Mouse (Mus musculus) limb, embryonic 10.5 days (tissue): ENCODE measurements around the gene Yipf7. TPM values are rescaled to one million over a fixed set of nuclear protein-coding genes. Genes with fewer than 3 reads are reported as not detected.

Source experiments
- DNase-seq: peaks from one replicate; pipeline ENCODE4 v3.0.0-alpha.2; 2017; ENCODE audit warnings: low spot score
- H3K27ac ChIP-seq: fragments of 300-500 bp; sonication (generic); 2 replicates; pipeline ENCODE4 v1.5.1; 2016; ENCODE audit warnings: mild to moderate bottlenecking
- H3K27me3 ChIP-seq: fragments of 300-500 bp; sonication (generic); 2 replicates; pipeline ENCODE4 v1.6.1; 2016; ENCODE audit warnings: low read depth, mild to moderate bottlenecking; ENCODE audit not compliant: poor library complexity, severe bottlenecking
- H3K36me3 ChIP-seq: fragments of 300-500 bp; sonication (generic); 2 replicates; pipeline ENCODE4 v1.6.1; 2016; ENCODE audit warnings: mild to moderate bottlenecking, moderate library complexity
- H3K4me1 ChIP-seq: fragments of 300-500 bp; sonication (generic); 2 replicates; pipeline ENCODE4 v1.6.1; 2016
- H3K4me3 ChIP-seq: fragments of 300-500 bp; sonication (generic); 2 replicates; pipeline ENCODE4 v1.5.1; 2016; ENCODE audit warnings: mild to moderate bottlenecking, moderate library complexity
- H3K9me3 ChIP-seq: fragments of 300-500 bp; sonication (generic); replicated peaks from 2 replicates; pipeline ENCODE4 v1.6.1; 2016; ENCODE audit warnings: mild to moderate bottlenecking
- WGBS: fragments of 180-500 bp; shearing (Covaris S2); methylation state at CpG from one replicate; pipeline ENCODE4 v1.1.7; 2016; 5-methylcytosine and 5-hydroxymethylcytosine counted together
- polyA plus RNA-seq: library from polyadenylated mRNA; unstranded; fragments of >200 nt; fragmentation: Nextera tagmentation; extraction: Ambion mirVana; gene quantifications from 2 replicates; pipeline ENCODE4 v1.2.1, GENCODE M21; 2016

Gene Yipf7
- not detected in 2 replicates for polyA plus RNA-seq

DNA sequence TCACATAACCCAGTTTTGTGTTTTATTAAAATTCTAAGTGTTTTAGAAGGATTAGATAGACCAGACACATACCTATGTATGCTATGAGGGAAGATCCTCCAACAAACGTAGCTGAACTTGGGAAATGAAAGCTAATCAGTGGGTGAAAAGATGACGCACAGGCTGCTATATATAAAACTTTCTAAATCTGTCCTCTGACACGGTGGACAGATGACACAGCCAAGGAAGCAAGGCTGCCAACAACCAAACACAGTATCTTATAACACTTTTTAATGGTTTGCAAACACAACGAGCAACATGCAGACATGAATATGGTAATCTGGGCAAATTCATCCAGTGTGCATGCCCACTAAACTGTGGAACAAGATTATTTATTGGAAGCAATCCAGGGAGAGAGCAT is at the start of gene Yipf7:
TSS of gene Yipf7 (minus strand) at position 160 of the 400 bp plus-strand sequence.
- Histone ChIP-seq H3K4me1 (no peaks in the 10 kb centered on the region), H3K27ac (no peak within 1 kb of the TSS), H3K4me3 (no peak within 1 kb of the TSS), H3K9me3 (no peaks in the 10 kb centered on the region), H3K27me3 (no peaks in the 10 kb centered on the region), H3K36me3 (no peaks in the 10 kb centered on the region)
- DNase-seq: no peak
- WGBS: 89% methylated on average over 4 of the region's 4 CpGs

GRCm38 (mm10) chr5:69591640-69592461 is 49.4 kb upstream of the Yipf7 start, which contains the start of gene Gnpda2:
Gene Gnpda2 (minus strand): TSS chr5:69592340.
- WGBS: 4% methylated on average over 42 of the region's 42 CpGs
- H3K4me3 ChIP-seq: peak within 1 kb of the TSS; percentile 78
- H3K27ac ChIP-seq: peak within 1 kb of the TSS; percentile 94

DNA sequence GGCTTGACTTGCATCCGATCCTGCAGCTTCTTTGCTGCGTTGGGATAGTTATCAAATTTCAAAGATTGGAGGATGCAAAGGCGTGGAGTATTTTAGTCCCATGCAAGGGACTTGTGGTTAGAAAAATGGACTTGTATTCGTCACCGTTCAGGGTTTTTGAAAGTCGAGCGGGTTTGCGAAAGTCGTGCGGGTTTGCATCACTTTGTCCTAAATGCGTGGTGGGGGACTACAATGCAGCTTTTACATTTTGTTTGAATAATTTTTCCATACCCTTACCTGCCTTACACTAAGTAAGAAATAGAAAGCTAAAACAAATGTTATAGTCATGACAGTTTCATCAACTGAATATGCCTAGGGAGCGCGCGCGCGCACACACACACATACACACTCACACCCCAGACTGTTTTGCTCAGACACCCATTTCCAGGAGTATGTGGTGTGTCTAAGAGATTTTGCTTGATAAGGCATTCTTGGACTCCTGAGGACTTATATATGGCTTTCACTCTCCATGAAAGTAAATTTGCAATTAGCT is 15.0 kb upstream of the Yipf7 start:
- WGBS: 14% methylated on average over 16 of the region's 16 CpGs
- H3K27ac ChIP-seq: peak overlapping the region; percentile 97
- H3K4me1 ChIP-seq: peaks cover 5% of the 10 kb centered on the region; the same call in 1 of the 2 replicates
- peak overlapping the region; percentile 91 for H3K4me3 ChIP-seq
- no peaks in the 10 kb centered on the region for H3K9me3 ChIP-seq
- no peaks in the 10 kb centered on the region for H3K27me3 ChIP-seq
- DNase-seq: peak; percentile 47
- peaks cover 35% of the 10 kb centered on the region for H3K36me3 ChIP-seq

More at GRCm38 (mm10) chr5:69591640-69592461, 49.4 kb upstream of the Yipf7 start, which contains the start of gene Gnpda2:
- Histone ChIP-seq H3K36me3 (peaks cover 10% of the 10 kb centered on the region; the same call in 1 of the 2 replicates), H3K27me3 (no peaks in the 10 kb centered on the region), H3K9me3 (no peaks in the 10 kb centered on the region), H3K4me1 (peaks cover 5% of the 10 kb centered on the region; the same call in 1 of the 2 replicates)
- peak; percentile 92 for DNase-seq

- no peaks in the 10 kb centered on the region for H3K9me3 ChIP-seq
- 1% methylated on average over 72 of the region's 72 CpGs for WGBS
- peak; percentile 96 for DNase-seq
- H3K36me3 ChIP-seq: peaks cover 31% of the 10 kb centered on the region
- H3K27ac ChIP-seq: peak within 1 kb of the TSS; percentile 97
- H3K4me3 ChIP-seq: peak within 1 kb of the TSS; percentile 91
- peaks cover 5% of the 10 kb centered on the region; the same call in 1 of the 2 replicates for H3K4me1 ChIP-seq
- H3K27me3 ChIP-seq: no peaks in the 10 kb centered on the region
Measured at GRCm38 (mm10) chr5:69556628-69557403, 14.4 kb upstream of the Yipf7 start, which contains the start of gene Guf1. Gene Guf1 (plus strand): TSS chr5:69556923.

DNA sequence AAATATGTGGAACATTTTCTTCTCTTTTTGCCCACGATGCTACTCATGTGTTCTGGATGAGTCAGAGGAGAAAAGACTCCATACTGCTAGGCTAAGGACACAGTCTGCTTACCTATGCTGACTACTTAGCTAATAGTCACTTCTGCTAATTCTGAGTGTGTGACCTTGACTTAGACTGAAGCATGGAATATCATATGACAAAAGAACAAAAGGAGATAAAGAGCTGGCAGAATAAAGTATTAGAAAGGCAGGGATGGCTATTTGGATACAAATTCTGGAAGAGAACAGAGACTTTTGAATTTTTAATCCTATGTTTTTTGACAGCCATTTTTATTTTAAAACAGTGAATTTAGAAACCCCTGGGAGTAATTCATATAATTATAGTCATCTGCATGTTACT is 768 bp downstream of the Yipf7 start:
- no peak overlapping the region for H3K4me3 ChIP-seq
- no peak overlapping the region for H3K27ac ChIP-seq
- H3K27me3 ChIP-seq: no peaks in the 10 kb centered on the region
- no peak for DNase-seq
- 94% methylated on average over 1 of the region's 1 CpGs for WGBS
- no peaks in the 10 kb centered on the region for H3K36me3 ChIP-seq
- no peaks in the 10 kb centered on the region for H3K4me1 ChIP-seq
- H3K9me3 ChIP-seq: no peaks in the 10 kb centered on the region

DNA sequence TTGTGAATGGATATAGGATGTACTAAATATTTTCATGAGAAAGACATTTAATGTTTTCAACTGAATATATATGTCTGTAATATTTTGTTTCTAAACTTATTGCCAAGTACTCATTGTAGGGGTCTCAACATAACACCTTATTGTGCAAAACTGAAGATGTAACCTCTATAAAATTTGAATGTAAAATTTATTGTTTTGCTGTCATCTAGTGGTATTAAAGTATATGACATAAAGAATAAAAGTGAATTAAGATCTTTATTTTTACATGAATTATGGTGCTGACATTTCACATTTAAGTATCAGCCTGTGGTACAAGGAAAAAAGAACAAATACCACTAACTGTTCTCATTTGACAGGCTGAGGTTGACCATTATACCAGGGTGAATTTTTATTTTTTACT is 18.5 kb downstream of the Yipf7 start:
- no peak for DNase-seq

GRCm38 (mm10) chr5:69522064-69522463 is 20.4 kb downstream of the Yipf7 start:
- DNase-seq: no peak
- H3K9me3 ChIP-seq: no peaks in the 10 kb centered on the region
- no peaks in the 10 kb centered on the region for H3K4me1 ChIP-seq
- no peaks in the 10 kb centered on the region for H3K36me3 ChIP-seq
- no peaks in the 10 kb centered on the region for H3K27me3 ChIP-seq
- WGBS: 78% methylated on average over 5 of the region's 5 CpGs
- no peak overlapping the region for H3K27ac ChIP-seq
- no peak overlapping the region for H3K4me3 ChIP-seq

More for the DNA sequence above, 18.5 kb downstream of the Yipf7 start:
- Histone ChIP-seq H3K27me3 (no peaks in the 10 kb centered on the region), H3K27ac (no peak overlapping the region), H3K9me3 (no peaks in the 10 kb centered on the region), H3K4me1 (no peaks in the 10 kb centered on the region), H3K36me3 (no peaks in the 10 kb centered on the region), H3K4me3 (no peak overlapping the region)

GRCm38 (mm10) chr5:69520661-69521278 is 21.7 kb downstream of the Yipf7 start:
- no peak overlapping the region for H3K27ac ChIP-seq
- H3K36me3 ChIP-seq: no peaks in the 10 kb centered on the region
- no peaks in the 10 kb centered on the region for H3K27me3 ChIP-seq
- H3K4me3 ChIP-seq: no peak overlapping the region
- no peaks in the 10 kb centered on the region for H3K9me3 ChIP-seq
- H3K4me1 ChIP-seq: no peaks in the 10 kb centered on the region
- WGBS: 41% methylated on average over 7 of the region's 7 CpGs
- peak; percentile 53 for DNase-seq

- Histone ChIP-seq H3K36me3 (no peaks in the 10 kb centered on the region), H3K27me3 (no peaks in the 10 kb centered on the region), H3K4me3 (no peak overlapping the region), H3K27ac (no peak overlapping the region), H3K4me1 (no peaks in the 10 kb centered on the region), H3K9me3 (no peaks in the 10 kb centered on the region)
- DNase-seq: no peak
- WGBS: 70% methylated on average over 4 of the region's 4 CpGs
Measured at GRCm38 (mm10) chr5:69512203-69512602, 30.2 kb downstream of the Yipf7 start.

- no peaks in the 10 kb centered on the region for H3K36me3 ChIP-seq
- no peak overlapping the region for H3K4me3 ChIP-seq
- H3K9me3 ChIP-seq: no peaks in the 10 kb centered on the region
- DNase-seq: no peak
- no peak overlapping the region for H3K27ac ChIP-seq
- H3K27me3 ChIP-seq: no peaks in the 10 kb centered on the region
- no peaks in the 10 kb centered on the region for H3K4me1 ChIP-seq
- 47% methylated on average over 3 of the region's 3 CpGs for WGBS
Measured at GRCm38 (mm10) chr5:69511631-69512030, 30.8 kb downstream of the Yipf7 start.

- DNase-seq: no peak
- Histone ChIP-seq H3K4me3 (no peak overlapping the region), H3K27ac (no peak overlapping the region), H3K36me3 (no peaks in the 10 kb centered on the region), H3K4me1 (no peaks in the 10 kb centered on the region), H3K9me3 (no peaks in the 10 kb centered on the region), H3K27me3 (no peaks in the 10 kb centered on the region)
- WGBS: 87% methylated on average over 3 of the region's 3 CpGs
Measured at GRCm38 (mm10) chr5:69507045-69507444, 35.4 kb downstream of the Yipf7 start.

DNA sequence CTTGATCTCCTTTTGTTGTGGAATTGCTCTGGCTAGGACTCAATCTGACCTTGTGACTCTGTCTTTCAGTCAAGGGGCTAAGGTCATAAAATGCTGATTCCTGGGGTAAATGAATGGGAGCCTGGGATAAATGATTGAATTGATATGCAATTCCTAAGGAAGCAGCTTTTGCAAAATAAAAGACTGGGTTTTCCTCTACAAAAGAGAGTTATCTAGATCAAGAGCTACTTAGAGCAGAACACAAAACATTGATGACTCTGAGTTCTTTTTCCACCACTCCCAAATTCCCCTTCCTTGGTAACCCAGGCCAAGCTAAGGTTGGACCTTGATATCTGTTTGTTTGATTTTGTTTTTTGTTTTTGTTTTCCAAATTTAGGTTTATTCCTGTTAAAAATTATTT is 53.4 kb downstream of the Yipf7 start:
- H3K27ac ChIP-seq: no peak overlapping the region
- no peaks in the 10 kb centered on the region for H3K9me3 ChIP-seq
- H3K4me3 ChIP-seq: no peak overlapping the region
- no peaks in the 10 kb centered on the region for H3K27me3 ChIP-seq
- no peaks in the 10 kb centered on the region for H3K4me1 ChIP-seq
- H3K36me3 ChIP-seq: no peaks in the 10 kb centered on the region
- no peak for DNase-seq
